Mouse (Mus musculus) central nervous system, embryonic 14 days (tissue): ENCODE measurements around the gene Lrrc58. TPM values are rescaled to one million over a fixed set of nuclear protein-coding genes. Genes with fewer than 3 reads are reported as not detected.

ENCODE experiments used
- polyA plus RNA-seq: library from polyadenylated mRNA; depleted of rRNA; stranded (reverse); fragments of >200 nt; gene quantifications from 2 replicates; pipeline ENCODE4 v1.2.3, GENCODE M21; 2012; rRNA removed

The Lrrc58 gene
- 21.6 and 22.9 TPM in 2 replicates for polyA plus RNA-seq

DNA sequence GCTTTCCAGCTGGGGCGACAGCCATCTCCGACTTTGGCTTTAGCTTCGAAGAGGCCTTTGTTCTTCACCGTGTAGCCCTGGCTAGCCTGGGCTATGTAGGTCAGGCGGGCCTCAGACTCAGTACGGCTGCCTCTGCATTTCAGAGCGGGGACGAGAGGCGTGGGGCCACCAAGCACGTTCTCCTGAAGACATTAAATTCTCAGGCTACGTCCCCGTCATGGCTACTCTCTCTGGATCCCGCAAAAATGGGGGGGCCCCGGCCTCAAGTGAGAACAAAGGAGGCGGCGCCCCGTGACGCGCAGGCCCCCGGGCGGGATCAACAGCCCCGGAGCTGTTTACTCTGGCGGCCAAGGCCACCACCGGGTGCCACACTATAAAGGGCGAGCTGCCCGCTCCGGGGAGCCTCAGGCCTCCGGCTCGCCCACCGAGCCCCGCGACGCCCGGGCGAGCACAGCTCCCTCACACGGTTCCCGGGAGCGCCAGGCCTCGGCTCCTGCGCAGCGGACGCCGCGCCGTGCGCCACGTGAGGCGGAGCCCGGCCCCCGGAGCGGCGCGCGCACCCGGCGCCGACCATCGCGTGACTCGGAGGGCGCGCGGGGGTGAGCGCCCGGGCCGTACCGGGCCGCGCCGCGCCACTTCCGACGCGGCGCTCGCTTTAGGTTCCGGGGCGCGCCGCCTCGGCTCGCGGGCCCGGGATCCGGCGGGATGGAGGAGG, at the start of gene Lrrc58:
Gene Lrrc58, plus strand, starts transcription at position 599 of the 715 bp plus-strand sequence.

DNA sequence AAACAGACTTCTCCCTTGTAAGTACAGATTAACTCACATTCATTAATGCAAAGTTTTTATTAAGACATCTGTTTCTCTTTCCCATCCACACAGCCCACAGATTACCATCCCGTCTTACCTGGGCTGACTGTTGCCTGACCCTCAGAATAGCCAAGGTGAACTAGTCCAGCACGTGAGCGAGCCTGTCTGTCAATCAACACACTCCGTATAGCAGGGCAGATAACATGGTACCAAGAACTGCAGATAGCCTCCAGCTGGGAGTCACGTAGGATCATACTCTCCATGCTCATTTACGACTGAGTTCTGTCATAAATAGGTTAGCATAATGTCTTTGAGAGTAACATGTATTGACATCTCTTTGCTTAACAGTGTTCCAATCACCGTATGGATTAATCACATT, 7.2 kb upstream of the Lrrc58 start, which contains the start of gene Gm36028:
Gene Gm36028, minus strand, starts transcription at position 118 of the 400 bp plus-strand sequence.

DNA sequence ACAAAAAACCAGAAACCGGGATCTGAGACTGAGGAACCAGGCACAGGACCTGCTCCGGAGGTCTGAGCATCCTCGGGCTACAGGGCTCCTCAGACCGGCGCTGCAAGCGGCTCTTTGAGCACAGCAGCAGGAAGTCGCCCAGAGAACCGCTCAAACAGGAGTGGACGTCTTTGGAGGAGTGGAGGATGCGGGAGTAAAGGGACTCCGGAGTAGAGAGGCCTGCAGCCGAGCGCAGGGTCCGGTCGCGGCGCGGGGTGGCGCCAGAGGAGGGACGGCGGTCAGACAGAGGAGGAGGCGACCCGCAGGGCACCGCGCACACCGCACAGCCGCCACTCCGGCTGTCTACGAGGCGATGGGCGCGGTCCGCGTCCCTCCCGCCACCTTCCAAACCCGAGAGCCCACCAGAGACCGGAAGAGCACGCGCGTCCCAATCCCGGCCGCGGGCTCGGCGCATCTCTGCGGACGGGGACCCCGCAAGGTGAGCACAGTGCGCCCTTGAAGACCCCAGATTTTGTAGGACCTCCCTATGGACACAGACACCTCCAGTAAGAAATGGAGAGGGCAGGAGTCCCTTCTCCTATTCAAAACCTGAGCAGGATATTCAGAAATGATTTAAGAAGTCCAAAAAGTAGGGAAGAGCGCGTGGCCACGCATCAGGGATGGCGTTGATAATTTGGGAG, 48.1 kb downstream of the Lrrc58 start, which contains the start of gene Gpr156:
Gene Gpr156, plus strand, starts transcription at position 359 of the 680 bp plus-strand sequence.

Other genes starting within 250 kb of the Lrrc58 start
- gene Ndufb4, start 213.9 kb upstream of the Lrrc58 start, polyA plus RNA-seq: 58.0 and 60.4 TPM in 2 replicates
- gene Fstl1, start 91.5 kb upstream of the Lrrc58 start, polyA plus RNA-seq: 83.6 and 186 TPM in 2 replicates
- 0.32 and 0.41 TPM in 2 replicates for gene Gm36028, start 7.2 kb upstream of the Lrrc58 start, polyA plus RNA-seq
- 5.9 and 6.6 TPM in 2 replicates for gene Gpr156, start 48.1 kb downstream of the Lrrc58 start, polyA plus RNA-seq
- gene Gsk3b, start 220.6 kb downstream of the Lrrc58 start, polyA plus RNA-seq: 42.5 and 45.2 TPM in 2 replicates